Mouse (Mus musculus) embryonic fibroblast, embryonic 13.5 days (primary cell): ENCODE results near the gene Tnr. TPM values are rescaled to one million over a fixed set of nuclear protein-coding genes. Genes with fewer than 3 reads are reported as not detected.
A peak's percentile ranks its signal among the peaks of the same experiment; 100 is the strongest.

Experiments used
- H3K27ac ChIP-seq: 2 replicates; pipeline ENCODE4 v1.5.1; 2012; ENCODE audit warnings: low read length, control low read depth, inconsistent platforms; ENCODE audit not compliant: insufficient read depth
- H3K4me1 ChIP-seq: 2 replicates; pipeline ENCODE4 v1.6.1; 2011; ENCODE audit warnings: low read length; ENCODE audit not compliant: control insufficient read depth, insufficient read depth
- H3K4me3 ChIP-seq: 2 replicates; pipeline ENCODE4 v1.5.1; 2011; ENCODE audit warnings: mild to moderate bottlenecking, control low read depth, low read length; ENCODE audit not compliant: insufficient read depth
- CTCF ChIP-seq: IDR thresholded peaks from 2 replicates; pipeline ENCODE4 v1.5.1; 2011; ENCODE audit warnings: mild to moderate bottlenecking, control low read depth, low read length, moderate library complexity, borderline replicate concordance; ENCODE audit not compliant: insufficient read depth
- POLR2A ChIP-seq: IDR thresholded peaks from 2 replicates; pipeline ENCODE4 v1.6.1; 2011; ENCODE audit warnings: low read depth, mild to moderate bottlenecking, control low read depth, low read length, moderate library complexity
- polyA plus RNA-seq: library from polyadenylated mRNA; stranded (reverse); fragments of >200 nt; gene quantifications from 2 replicates; pipeline ENCODE4 v1.2.4, GENCODE M21; 2011; ENCODE audit warnings: low read depth; ENCODE audit not compliant: missing spikeins, insufficient read length

The Tnr gene
- polyA plus RNA-seq, 1 experiment = 0.09 TPM

GRCm38 (mm10) chr1:159764897-159765296 is 241.3 kb downstream of the Tnr start:
- H3K4me1 ChIP-seq = no peaks in the 10 kb centered on the region
- TF ChIP-seq CTCF (no peak), POLR2A (no peak)
- H3K27ac ChIP-seq = no peak overlapping the region
- no peak overlapping the region for H3K4me3 ChIP-seq

DNA sequence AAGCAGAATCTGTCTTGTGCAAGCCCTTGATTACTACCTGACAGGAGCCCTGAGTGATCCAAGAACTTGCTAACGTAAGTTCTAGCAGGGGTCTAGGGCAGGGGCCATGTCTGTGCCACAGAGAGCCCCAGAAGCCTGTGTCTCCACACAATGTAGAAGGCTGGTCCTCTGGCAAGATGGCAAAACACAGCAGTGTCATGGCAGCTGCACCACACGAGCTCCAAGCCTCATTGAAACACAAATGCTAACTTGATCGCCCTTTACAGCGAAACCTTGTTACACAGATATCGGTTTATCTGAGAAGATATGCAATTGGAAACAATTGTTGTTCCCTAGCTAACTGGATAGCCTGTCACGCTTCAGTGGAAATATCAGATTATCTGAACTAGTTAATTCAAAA is 246.4 kb downstream of the Tnr start:
- TF ChIP-seq POLR2A (no peak), CTCF (no peak)
- Histone ChIP-seq H3K27ac (no peak overlapping the region), H3K4me3 (no peak overlapping the region), H3K4me1 (no peaks in the 10 kb centered on the region)

DNA sequence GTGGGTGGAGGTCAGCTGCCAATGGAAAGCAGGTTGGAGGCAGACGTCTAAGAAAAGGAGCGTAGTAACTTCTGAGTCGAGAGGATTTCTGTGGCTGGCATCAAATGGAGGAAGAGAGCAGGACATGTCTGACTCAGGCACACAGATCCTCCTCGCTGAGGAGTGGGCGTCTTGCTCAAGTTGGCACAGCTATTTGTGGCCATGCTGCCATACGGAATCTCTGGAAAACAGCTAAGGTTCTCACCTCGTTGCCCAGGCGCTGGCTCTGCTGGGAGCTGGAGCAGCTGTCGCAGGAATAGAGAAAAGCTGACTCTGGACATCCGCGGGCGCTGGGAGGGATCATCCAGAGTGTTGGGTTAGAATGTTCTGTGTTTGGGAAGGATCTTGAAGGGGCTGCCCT is 250.1 kb downstream of the Tnr start:
- no peak overlapping the region for H3K27ac ChIP-seq
- H3K4me3 ChIP-seq = no peak overlapping the region
- H3K4me1 ChIP-seq = no peaks in the 10 kb centered on the region
- TF ChIP-seq CTCF (no peak), POLR2A (no peak)

GRCm38 (mm10) chr1:159775168-159775567 is 251.6 kb downstream of the Tnr start:
- H3K27ac ChIP-seq = no peak overlapping the region

GRCm38 (mm10) chr1:159777107-159777506 is 253.5 kb downstream of the Tnr start:
- Histone ChIP-seq H3K4me3 (no peak overlapping the region), H3K4me1 (no peaks in the 10 kb centered on the region), H3K27ac (no peak overlapping the region)
- TF ChIP-seq POLR2A (no peak), CTCF (no peak)

More at GRCm38 (mm10) chr1:159775168-159775567, 251.6 kb downstream of the Tnr start:
- no peaks in the 10 kb centered on the region for H3K4me1 ChIP-seq
- no peak overlapping the region for H3K4me3 ChIP-seq
- TF ChIP-seq CTCF (no peak), POLR2A (no peak)

- H3K27ac ChIP-seq = no peak overlapping the region
- H3K4me1 ChIP-seq = no peaks in the 10 kb centered on the region
- TF ChIP-seq POLR2A (no peak), CTCF (no peak)
- no peak overlapping the region for H3K4me3 ChIP-seq
Observed at GRCm38 (mm10) chr1:159779424-159779823, 255.9 kb downstream of the Tnr start.

DNA sequence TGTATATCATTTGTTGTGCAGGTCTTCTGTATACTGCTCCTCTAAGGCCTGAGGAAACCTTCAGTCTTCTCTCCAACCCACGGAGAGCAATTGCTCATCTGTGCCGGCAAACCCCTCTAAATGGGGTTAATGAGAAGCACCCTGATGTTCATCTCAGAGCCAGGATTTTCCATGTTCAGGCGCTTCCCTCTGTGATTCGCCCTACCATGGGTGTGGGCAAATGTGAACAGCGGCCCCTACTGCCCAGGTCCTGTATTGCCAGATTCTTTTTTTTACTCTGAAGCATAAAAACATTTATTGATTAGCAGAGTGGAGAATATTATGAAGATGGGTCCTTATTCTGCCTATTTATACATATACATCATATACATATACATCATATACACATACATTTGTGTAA is 260.3 kb downstream of the Tnr start:
- TF ChIP-seq CTCF (peak; percentile 46; the same call in 1 of the 2 replicates), POLR2A (no peak)
- Histone ChIP-seq H3K4me3 (no peak overlapping the region), H3K4me1 (peaks cover 4% of the 10 kb centered on the region)

GRCm38 (mm10) chr1:159788312-159788711 is 264.7 kb downstream of the Tnr start:
- peaks cover 4% of the 10 kb centered on the region for H3K4me1 ChIP-seq
- H3K4me3 ChIP-seq = no peak overlapping the region
- H3K27ac ChIP-seq = no peak overlapping the region
- TF ChIP-seq POLR2A = no peak
- TF ChIP-seq CTCF = no peak

More for the DNA sequence above, 260.3 kb downstream of the Tnr start:
- no peak overlapping the region for H3K27ac ChIP-seq

DNA sequence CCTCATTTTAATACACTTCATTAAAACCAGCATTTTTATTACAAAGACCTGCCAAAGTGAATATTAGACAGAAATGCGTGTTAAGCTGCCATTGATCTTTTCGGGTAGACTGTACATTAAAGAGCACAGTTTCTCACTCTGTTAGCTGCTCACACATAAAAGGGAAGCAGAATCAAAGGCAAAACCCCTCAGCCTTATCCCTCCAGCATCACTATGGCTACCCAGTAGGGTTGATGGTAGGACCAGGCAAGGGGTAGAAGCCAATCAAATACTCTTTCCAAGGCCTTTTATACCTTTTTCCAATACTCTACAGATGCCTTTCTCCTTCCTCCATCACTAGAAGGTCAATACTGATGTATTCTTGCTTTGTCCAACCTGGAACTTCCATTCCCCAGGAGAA is 269.0 kb downstream of the Tnr start:
- TF ChIP-seq CTCF = no peak
- H3K27ac ChIP-seq = no peak overlapping the region
- no peaks in the 10 kb centered on the region for H3K4me1 ChIP-seq
- no peak overlapping the region for H3K4me3 ChIP-seq

GRCm38 (mm10) chr1:159796021-159796420 is 272.5 kb downstream of the Tnr start:
- TF ChIP-seq POLR2A (no peak), CTCF (no peak)
- Histone ChIP-seq H3K27ac (no peak overlapping the region), H3K4me1 (no peaks in the 10 kb centered on the region), H3K4me3 (no peak overlapping the region)

DNA sequence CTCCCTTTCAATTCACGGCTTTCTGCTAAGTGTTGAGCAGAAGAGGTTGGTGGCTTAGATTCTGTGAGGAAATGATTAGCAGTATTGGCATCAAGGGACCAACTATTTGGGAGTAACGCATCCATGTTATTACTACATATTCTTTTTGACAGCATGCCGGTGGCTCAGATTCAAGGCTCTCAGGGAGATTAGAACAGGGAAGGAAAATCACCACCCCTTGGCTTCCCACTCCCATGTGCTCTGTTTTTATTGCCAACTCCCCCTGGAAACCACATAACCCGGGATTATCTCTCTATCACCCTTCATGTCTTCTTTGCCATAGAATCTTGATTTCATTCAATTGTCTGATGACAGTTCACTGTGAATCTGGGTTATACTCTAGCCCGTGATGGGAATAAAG is 276.8 kb downstream of the Tnr start:
- H3K4me3 ChIP-seq = no peak overlapping the region
- TF ChIP-seq CTCF (no peak), POLR2A (no peak)
- H3K4me1 ChIP-seq = no peaks in the 10 kb centered on the region
- no peak overlapping the region for H3K27ac ChIP-seq

DNA sequence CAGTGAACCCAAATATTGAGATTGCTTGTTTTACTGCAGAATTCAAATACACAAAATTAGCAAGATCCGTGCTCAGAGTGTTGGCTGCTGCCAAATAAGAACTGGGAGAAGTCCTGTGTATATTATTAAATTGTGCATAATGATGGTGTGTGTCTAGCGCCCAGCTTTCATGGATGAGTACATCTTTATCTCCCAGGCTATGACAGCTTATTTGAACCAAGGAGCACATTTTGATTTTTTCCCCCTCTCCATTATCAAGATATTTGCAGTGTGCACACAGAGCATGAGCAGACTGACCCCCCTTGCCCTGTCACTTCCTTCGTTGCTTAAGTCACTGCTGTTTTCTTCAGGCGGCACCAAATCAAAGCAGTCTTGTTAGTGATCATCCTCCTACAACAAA is 278.2 kb downstream of the Tnr start:
- no peaks in the 10 kb centered on the region for H3K4me1 ChIP-seq
- no peak overlapping the region for H3K27ac ChIP-seq
- no peak overlapping the region for H3K4me3 ChIP-seq
- no peak for TF ChIP-seq CTCF
- TF ChIP-seq POLR2A = no peak
